Comparison of ENCODE assay signal across 29 mouse cellular contexts in genomic region chr5:31749401-31749800, GRCm38 (mm10).
"Had no signal": no experiment of that assay in that cellular context is flagged by ENCODE, and none has a peak within 500 bp of the region (broad histone marks: within the 10 kb centered on the region; RNA-seq: fewer than 3 reads in every experiment).

No protein-coding gene starts in this region.

- H3K27me3 ChIP-seq: heart, embryonic 12.5 days; heart, embryonic 13.5 days; heart, embryonic 15.5 days; hindbrain, embryonic 12.5 days; hindbrain, embryonic 13.5 days; hindbrain, embryonic 15.5 days; intestine, embryonic 15.5 days; kidney, embryonic 15.5 days had no signal

- H3K27ac ChIP-seq: heart, embryonic 10.5 days; heart, embryonic 13.5 days; heart, embryonic 15.5 days; hindbrain, embryonic 10.5 days; hindbrain, embryonic 12.5 days; hindbrain, embryonic 13.5 days; hindbrain, embryonic 14.5 days; hindbrain, embryonic 15.5 days; hindbrain, postnatal 0 days; intestine, embryonic 15.5 days; kidney, embryonic 15.5 days; kidney, postnatal 0 days had no signal

- H3K4me1 ChIP-seq: heart, embryonic 12.5 days; hindbrain, embryonic 12.5 days; hindbrain, embryonic 13.5 days; hindbrain, embryonic 15.5 days; intestine, embryonic 15.5 days; kidney, embryonic 15.5 days had no signal

- H3K36me3 ChIP-seq: heart, embryonic 10.5 days; heart, embryonic 12.5 days; heart, embryonic 13.5 days; heart, embryonic 15.5 days; hindbrain, embryonic 10.5 days; hindbrain, embryonic 12.5 days; hindbrain, embryonic 13.5 days; hindbrain, embryonic 15.5 days; intestine, embryonic 15.5 days; kidney, embryonic 15.5 days had no signal

- H3K4me3 ChIP-seq: heart, embryonic 10.5 days; heart, embryonic 12.5 days; heart, embryonic 13.5 days; heart, embryonic 15.5 days; hindbrain, embryonic 10.5 days; hindbrain, embryonic 12.5 days; hindbrain, embryonic 13.5 days; hindbrain, embryonic 15.5 days; intestine, embryonic 15.5 days; kidney, embryonic 15.5 days; left cerebral cortex, adult 2 months had no signal

- H3K9me3 ChIP-seq: heart, embryonic 10.5 days; heart, embryonic 12.5 days; heart, embryonic 13.5 days; heart, embryonic 15.5 days; hindbrain, embryonic 10.5 days; hindbrain, embryonic 12.5 days; hindbrain, embryonic 13.5 days; hindbrain, embryonic 15.5 days; intestine, embryonic 15.5 days; kidney, embryonic 15.5 days had no signal

- DNase-seq: heart, postnatal 10 days; heart, postnatal 14 days; heart, postnatal 36 days; heart, postnatal 4 days; kidney, adult 11 months; kidney, adult 18-20 months; kidney, adult 2 months; kidney, adult 8-10 months; kidney, adult 9 months; kidney, postnatal 10 days; kidney, postnatal 14 days; kidney, postnatal 25 days; kidney, postnatal 36 days; kidney, postnatal 4 days; layer of hippocampus, adult 9-11 months had no signal

- H3K9ac ChIP-seq: heart, embryonic 12.5 days; heart, embryonic 13.5 days; heart, embryonic 15.5 days; hindbrain, embryonic 12.5 days; hindbrain, embryonic 13.5 days; hindbrain, embryonic 14.5 days; hindbrain, embryonic 15.5 days; intestine, embryonic 15.5 days; kidney, embryonic 15.5 days had no signal
